Mouse (Mus musculus) bone marrow macrophage, adult 2 months (primary cell): Measurements from ENCODE around the gene Ogdh. TPM values are rescaled to one million over a fixed set of nuclear protein-coding genes. Genes with fewer than 3 reads are reported as not detected.

Source experiments
- H3K27ac ChIP-seq: 2 replicates; pipeline ENCODE4 v1.5.1; 2012; ENCODE audit warnings: low read depth, low read length; ENCODE audit not compliant: insufficient read depth
- H3K4me1 ChIP-seq: 2 replicates; pipeline ENCODE4 v1.6.1; 2012; ENCODE audit warnings: low read length; ENCODE audit not compliant: control insufficient read depth, insufficient read depth
- H3K4me3 ChIP-seq: 2 replicates; pipeline ENCODE4 v1.5.1; 2012; ENCODE audit warnings: mild to moderate bottlenecking, low read length, moderate library complexity; ENCODE audit not compliant: insufficient read depth
- CTCF ChIP-seq: IDR thresholded peaks from 2 replicates; pipeline ENCODE4 v1.5.1; 2012; ENCODE audit warnings: low read depth, mild to moderate bottlenecking, low read length, moderate library complexity
- POLR2A ChIP-seq: IDR thresholded peaks from 2 replicates; pipeline ENCODE4 v1.6.1; 2012; ENCODE audit warnings: mild to moderate bottlenecking, low read depth, low read length, borderline replicate concordance
- polyA plus RNA-seq: library from polyadenylated mRNA; stranded (reverse); fragments of >200 nt; gene quantifications from 2 replicates; pipeline ENCODE4 v1.2.4, GENCODE M21; 2012; ENCODE audit not compliant: missing spikeins, insufficient read depth, insufficient read length

Ogdh gene
- polyA plus RNA-seq, 1 experiment = 57.1 TPM

DNA sequence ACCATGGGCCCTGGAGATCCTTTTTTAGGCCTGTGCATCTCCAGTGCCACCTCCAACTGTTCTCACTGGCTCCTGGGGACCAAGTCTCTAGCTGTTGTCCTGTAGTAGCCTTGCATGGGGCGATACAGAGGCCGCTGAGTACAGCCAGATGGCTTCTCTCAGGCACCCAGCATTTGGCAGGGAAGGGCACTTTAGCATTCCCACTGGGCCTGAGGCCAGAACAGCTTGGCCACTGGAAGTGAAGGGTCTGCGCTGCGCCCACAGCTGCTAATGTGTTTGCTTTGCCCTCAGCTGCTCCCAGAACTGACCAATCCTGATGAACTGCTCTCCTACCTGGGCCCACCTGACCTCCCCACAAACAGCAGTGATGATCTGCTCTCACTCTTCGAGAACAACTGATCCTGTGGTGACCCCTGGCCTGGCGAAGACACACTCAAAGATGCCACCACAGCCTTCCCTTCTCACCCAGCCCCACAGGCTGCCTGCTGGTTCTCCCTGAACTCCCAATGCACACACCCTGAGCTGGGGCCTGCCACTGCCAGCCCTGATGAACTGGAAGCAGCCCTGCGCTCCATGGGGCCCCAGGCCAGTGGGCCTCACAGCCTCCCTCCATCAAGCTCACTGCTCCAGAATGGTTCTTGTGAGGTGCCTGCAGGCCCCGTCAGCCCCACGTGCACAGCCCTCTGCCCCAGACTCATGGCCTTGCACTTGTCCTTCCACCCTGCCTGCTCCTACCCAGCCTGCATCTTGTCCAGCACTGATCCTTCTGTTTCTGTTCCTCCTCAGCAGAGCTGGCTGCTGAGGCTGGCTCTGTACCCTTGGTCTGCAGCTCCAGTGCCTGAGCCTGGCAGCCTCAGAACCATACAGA lies 113.5 kb downstream of the Ogdh start:
- TF ChIP-seq POLR2A (no peak), CTCF (no peak)
- no peak overlapping the region for H3K4me3 ChIP-seq
- no peaks in the 10 kb centered on the region for H3K4me1 ChIP-seq
- H3K27ac ChIP-seq = no peak overlapping the region

DNA sequence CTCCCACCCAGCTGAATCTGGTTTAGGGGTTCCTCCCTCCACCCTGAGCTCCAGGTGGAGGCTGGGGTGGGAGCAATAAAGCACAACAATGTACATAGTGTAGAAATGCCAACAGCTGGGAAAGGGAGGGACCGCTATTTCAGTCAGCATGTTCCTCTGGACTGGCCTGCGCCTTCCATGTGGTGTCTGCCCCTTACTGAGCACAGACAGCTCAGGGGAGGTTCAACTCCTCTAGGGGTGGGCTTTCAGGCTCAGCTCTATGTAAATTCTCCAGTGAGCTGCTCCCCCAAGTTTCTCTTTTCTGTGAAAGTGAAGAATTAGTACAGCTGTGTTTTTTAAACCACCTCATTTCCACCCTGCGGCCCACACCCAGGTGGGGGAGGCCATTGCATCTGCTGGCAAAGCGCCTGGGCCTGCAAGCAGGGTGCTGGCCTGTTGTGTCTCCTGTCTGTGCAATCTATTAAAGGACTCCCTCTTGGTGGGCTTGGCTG lies 114.2 kb downstream of the Ogdh start:
- no peak overlapping the region for H3K27ac ChIP-seq
- no peaks in the 10 kb centered on the region for H3K4me1 ChIP-seq
- no peak for TF ChIP-seq CTCF
- TF ChIP-seq POLR2A = no peak
- no peak overlapping the region for H3K4me3 ChIP-seq

Other genes with a start within 250 kb of the Ogdh start
- gene Camk2b, start 225.3 kb upstream of the Ogdh start, polyA plus RNA-seq = 0.20 and 0.63 TPM in 2 replicates
- not detected in 2 replicates for gene A730071L15Rik, start 91.6 kb upstream of the Ogdh start, polyA plus RNA-seq
- 30.6 and 35.0 TPM in 2 replicates for gene Nudcd3, start 91.2 kb upstream of the Ogdh start, polyA plus RNA-seq
- not detected in 2 replicates for gene Npc1l1, start 61.5 kb upstream of the Ogdh start, polyA plus RNA-seq
- gene Ddx56, start 23.9 kb upstream of the Ogdh start, polyA plus RNA-seq = 16.2 and 19.2 TPM in 2 replicates
- 52.9 and 55.0 TPM in 2 replicates for gene Tmed4, start 16.8 kb upstream of the Ogdh start, polyA plus RNA-seq
- gene Zmiz2, start 97.4 kb downstream of the Ogdh start, polyA plus RNA-seq = 89.7 and 107 TPM in 2 replicates
- 1,442 and 1,533 TPM in 2 replicates for gene Ppia, start 123.8 kb downstream of the Ogdh start, polyA plus RNA-seq
- gene H2afv, start 152.8 kb downstream of the Ogdh start, polyA plus RNA-seq = 146 and 172 TPM in 2 replicates
- gene Purb, start 184.3 kb downstream of the Ogdh start, polyA plus RNA-seq = 37.3 and 37.7 TPM in 2 replicates
- 96.5 and 106 TPM in 2 replicates for gene Myo1g, start 229.3 kb downstream of the Ogdh start, polyA plus RNA-seq